Mouse (Mus musculus) forelimb bud, embryonic 11.5 days (tissue): ENCODE measurements around the gene Pde6b.

Experiments
- DNase-seq: peaks from one replicate; pipeline ENCODE4 v3.0.0-alpha.2; 2012; ENCODE audit warnings: low read depth, low spot score

The Pde6b gene

DNA sequence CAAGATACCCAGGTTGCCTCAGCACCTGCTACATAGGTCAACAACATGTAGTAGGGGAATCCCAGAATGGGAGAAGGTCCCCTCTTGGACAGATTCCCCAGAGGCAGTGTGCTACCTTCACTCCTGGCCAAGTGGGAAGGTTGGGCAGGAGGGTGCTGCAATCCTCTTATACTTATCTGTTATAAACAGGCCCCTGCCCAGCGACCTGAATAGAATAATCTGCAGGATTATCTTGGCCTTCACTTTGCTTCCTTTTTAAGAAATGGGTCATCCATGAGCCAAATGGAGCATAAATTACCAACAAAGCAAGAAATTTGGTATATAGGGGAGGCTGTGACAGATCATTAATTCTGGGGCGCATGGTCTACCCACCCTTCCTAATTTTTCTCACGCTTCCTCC lies 1.6 kb downstream of the Pde6b start:
- no peak for DNase-seq

DNA sequence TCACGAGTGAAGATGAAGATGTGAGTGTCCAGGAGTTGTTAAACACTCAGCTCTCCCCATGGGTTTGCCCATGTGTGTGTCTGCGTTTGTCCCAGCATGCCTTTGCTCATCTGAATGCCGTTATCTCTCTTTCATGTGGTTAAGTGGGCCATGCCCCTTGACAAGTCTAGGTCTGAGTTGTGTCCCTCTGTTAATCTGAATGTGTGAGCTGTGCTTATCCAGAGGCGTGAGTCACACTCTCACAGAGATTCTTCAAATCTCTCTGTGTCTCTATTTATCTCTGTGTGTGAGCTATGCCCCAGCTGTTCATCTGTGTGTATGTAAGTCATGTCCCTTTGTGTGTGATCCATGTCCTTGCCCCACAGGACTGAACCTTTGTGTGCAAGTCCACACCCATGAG lies 15.3 kb downstream of the Pde6b start:
- no peak for DNase-seq

DNA sequence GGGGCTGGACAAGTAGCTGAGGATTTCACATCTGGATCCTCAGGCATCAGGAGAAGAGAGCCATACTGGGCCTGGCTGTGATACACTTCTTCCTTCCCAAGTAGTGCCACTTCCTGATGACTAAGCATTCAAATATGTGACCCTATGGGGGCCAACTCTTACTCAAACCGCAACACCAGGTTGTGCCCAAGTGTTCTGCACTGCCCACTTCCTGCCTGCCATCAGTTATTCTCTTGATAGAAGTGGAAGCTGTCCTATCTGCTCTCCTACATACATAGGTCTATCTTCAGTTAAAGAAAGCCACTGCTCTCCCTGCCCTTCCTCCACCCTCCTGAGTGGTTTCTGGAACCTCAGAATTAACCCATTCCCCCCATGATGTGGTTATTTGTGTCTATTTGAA lies 17.3 kb downstream of the Pde6b start:
- DNase-seq, result no peak

DNA sequence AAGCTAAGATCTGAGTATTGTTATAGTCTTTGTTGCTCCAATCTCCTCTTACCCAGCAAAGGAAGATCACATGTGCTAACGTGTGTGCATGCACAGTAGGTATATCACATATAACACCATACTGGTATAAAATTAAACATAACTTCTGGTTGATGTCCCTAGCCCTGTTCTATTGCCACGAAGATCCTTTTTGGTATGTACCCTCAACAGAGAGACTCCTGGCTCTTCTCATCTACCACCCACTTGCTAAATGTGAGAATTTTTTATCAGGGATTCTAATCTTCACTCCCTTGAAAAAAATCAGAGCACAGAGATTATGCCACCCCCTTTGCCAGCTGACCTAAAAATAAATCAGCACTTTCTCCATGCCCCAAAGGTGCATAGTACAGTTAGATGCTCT lies 18.8 kb downstream of the Pde6b start:
- DNase-seq, result no peak

DNA sequence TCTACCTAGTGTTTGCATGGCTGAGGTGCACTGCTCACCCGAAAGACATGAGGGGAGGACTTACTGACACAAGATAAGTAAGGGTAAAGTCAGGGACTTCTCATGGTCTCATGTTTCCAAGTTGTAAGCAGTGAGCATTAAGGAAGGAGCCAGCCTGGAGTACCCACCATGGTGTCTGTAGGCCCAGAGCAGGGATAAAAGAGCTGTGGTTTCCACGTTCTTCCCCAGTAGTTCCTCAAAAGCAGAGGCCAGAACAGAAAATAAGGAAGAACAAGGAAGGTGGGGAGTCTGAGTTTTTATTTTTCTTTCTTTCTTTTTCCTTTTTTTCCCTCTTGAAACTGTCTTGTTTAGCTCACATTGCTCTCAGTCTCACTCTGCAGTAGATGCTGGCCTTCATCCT lies 26.5 kb downstream of the Pde6b start:
- DNase-seq, result no peak

DNA sequence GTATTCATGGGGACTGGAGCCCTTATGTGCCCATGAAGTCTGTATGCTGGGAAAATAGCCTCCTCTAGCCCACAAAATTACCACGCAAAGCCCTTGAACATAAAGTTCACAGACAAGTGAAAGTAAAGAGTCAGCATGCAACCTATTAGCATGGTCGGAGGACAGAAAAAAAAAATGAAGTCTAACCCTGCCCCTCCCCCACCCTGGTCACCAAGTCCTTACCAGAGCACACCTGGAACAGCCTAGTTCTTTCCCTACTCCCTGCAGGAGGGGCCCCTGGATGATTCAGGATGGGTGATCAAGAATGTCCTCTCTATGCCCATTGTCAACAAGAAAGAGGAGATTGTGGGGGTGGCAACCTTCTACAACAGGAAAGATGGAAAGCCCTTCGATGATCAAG lies 34.5 kb downstream of the Pde6b start:
- DNase-seq, result no peak

DNA sequence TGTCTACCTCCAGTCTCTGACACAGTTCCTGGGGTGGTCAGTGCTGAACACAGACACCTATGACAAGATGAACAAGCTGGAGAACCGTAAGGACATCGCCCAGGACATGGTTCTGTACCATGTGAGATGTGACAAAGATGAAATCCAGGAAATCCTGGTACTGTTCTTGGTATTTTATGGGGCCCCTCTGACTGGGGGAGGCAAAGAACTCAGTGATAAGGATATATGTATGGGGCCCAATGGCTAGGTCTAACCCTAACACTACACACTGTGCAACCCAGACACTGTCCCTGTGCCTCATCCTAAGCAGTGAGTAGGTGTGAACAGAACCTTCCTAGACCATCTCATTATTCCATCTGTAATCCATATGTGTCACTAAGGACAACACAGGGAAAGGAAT lies 35.2 kb downstream of the Pde6b start:
- DNase-seq, result no peak

DNA sequence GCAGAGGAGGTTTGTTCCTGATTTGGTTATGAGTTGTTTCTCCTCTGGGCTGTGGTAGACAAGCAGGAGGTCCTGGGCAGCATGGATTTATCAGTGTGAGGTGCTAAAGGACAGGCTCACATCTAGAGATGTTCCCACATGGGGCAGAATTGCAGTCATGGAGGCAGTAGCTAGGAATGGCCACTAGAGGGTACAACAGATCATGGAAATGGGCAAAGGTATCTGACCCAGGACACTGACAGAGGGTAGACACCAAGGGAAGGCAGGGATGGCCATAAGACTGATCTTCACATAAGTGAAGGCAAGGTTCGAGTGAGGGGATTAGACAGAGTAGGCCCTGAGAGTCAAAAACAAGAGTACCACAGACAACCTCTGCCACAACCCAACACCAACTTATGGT lies 39.0 kb downstream of the Pde6b start:
- DNase-seq, result peak; percentile 25

DNA sequence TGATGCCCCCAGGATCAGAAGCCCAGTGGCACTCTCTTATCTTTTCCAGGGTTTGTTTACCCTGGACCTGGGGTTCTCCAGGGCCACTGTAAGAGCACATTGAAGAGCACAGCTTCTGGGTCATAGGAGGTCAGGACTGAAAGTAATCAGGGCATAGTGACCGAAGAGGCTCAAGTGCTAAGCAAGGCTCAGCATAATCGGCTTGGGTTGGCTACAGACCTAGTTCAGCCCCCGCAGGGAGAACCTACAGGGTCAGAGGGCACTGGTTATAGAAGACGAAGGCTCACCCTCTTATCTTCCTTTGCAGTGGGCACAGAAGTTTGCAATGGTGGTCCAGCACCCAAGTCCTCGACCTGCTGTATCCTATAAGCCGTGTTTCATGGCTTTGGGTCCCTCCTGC lies 43.0 kb downstream of the Pde6b start:
- no peak for DNase-seq

DNA sequence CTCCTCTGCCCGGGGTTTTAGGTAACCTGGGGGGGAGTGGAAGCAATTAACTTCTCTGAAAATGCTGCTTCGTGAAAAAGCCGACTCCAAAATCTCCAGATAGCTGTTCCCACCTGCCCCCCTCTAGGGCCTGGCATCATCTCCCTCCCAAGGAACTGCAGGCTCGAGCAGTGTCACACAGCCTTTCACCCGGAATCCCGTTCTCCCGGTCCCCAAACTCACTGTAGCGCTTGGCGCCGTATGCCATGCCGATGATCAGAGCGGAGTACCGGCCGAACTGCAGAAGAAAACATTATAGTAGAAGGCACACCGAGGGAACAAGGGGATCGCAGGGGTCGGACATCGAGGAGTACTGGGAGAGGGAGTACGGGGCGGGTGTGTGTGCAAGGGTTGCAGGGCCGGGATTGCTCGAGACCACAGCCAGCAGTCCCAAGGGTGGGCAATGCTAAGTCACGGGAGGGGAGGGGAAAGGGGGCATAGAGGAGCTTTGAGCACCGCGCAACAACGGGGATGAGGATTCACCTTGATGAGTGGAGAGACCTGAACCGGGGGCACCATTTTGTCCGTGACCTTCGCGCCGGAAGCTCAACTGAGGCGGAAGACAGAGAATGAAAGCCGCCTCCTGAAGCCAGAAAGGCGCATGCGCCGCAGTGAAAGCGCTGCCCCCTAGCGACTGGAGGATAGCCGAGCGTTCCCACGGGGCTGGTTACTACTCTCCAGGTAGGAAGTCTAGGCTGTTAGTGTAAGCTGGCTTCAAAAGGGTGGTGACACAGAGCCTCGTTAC lies 45.8 kb downstream of the Pde6b start, which contains the start of gene Atp5k:
TSS of gene Atp5k (minus strand) at position 645 of the 784 bp plus-strand sequence.
- DNase-seq, result peak; percentile 94

DNA sequence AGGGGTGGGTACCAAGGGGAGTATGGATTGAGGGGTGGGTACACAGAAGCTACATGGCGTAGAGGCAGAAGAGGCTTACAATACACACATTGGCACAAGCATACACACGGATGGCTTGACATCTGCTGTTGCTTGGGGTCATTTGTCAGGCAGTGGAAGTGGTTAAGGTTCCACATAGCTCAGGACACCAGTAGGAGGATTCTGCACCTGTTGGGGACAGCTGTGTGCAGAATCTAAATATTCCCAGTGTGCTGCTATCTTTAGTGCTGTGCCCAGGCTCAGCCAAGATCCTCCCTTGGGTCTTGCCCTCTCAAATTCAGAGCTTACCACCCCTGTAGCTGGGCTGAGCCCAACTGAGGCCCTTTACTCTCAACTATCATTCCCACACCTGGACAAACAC lies 47.9 kb downstream of the Pde6b start:
- no peak for DNase-seq

DNA sequence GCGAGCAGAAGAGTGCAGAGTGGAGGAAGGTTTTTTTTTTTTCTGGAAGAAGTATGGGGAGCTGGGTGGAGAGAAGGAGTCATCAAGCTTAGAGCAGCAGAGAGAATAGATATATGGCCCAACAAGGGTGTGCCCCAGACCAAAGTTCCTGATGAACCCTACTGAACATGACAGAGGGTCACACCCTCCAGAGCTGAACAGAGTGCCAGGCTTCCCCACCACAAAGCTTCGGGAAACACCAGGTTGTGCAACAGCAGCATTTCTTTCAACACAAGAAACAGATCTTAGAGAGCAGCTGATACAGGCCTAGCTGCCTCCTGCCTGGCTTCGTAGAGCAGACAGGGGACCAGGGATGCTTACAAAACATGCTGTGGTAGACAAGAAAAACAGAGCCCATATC lies 58.8 kb downstream of the Pde6b start:
- DNase-seq, result no peak

DNA sequence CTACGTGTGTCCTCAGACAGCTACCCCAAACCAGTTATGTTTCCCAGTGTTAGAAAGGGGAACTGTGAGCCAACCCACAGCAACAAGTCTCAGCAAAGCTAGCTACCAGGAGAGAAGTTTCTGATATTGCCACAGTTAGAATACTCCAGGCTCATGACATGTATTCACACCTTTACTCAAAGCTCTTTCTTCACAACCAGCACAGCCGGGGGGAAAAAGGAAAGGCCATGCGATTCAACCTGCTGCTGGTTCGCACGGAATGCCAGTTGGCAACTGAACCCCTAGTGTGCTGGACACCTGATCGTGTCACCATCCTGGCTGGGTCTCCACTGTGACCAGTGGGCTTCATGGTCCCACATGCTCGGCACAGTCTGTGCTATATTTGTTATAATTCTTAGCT lies 59.7 kb downstream of the Pde6b start:
- no peak for DNase-seq

DNA sequence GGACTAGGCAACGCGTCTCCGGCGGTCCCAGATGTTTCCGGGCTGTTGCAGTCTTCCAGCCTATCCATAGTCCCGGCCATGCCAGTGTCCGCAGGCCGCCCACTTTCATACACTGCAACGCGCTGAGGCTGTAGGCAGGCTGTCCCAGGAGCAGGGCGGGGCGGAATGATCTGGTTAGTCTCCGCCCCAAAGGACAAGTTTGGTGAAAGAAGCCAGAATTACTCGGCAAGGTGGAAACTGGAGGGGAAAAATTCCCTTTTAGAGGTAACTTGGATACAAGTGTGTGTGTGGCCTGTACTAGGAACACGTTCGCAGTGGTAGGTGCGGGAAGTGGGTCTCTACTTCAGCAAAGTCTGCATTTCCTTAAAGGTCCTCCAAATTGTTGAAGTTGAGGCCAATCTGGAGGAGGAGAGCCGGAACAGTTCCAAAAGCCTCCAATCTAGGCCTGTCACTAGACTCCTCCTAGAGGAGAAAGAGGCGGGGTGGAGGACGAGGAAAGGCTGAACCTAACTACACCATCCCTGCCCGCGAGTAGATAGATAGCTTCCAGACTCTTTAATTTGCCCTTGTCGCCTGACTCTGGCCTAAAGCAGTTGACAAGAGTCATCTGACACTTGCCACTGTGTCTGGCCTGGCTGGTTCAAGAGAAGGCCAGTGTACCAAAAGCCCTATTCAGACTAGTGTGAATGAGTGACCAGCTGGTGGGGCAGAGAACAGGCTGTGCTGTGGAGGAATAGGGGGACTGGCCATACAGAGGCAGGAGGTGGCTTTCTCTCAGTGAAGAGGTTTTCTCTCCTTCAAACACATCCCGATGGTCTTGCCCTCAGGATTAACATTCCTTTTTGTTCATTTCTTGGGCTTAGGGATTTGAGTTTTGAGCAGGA lies 60.8 kb downstream of the Pde6b start, which contains the start of gene Mfsd7a:
TSS of gene Mfsd7a (minus strand) at position 107 of the 884 bp plus-strand sequence.
- peak; percentile 51 for DNase-seq

DNA sequence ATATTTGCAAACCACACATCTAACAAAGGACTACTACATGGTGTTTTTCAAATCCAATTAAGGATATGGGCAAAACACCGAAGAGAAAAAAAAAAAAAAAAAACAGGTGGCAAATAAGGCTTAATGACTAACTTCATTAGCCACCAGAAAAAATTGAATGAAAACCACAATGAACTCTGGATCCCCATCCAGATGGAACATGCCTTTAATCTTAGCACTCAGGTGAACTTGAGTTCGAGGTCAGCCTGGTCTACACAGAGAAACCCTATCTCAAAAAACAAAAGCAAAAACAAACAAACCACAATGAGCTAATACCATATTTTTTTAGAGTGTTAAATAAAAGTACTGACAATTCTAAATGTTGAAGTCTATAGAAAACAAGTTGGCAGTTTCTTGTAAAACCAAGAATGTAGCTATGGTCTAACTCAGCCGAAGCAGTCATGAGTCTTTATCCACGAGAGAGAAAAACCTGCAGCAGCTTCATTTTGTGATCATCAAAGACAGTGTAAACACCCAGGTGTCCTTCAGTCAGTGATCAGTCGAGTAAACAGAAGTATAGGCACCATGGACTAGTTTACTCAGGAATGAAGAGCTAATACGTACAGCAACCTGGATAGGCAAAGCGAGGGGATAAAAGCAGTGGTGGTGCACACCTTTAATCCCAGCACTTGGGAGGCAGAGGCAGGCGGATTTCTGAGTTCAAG lies 62.8 kb downstream of the Pde6b start:
- DNase-seq, result no peak

DNA sequence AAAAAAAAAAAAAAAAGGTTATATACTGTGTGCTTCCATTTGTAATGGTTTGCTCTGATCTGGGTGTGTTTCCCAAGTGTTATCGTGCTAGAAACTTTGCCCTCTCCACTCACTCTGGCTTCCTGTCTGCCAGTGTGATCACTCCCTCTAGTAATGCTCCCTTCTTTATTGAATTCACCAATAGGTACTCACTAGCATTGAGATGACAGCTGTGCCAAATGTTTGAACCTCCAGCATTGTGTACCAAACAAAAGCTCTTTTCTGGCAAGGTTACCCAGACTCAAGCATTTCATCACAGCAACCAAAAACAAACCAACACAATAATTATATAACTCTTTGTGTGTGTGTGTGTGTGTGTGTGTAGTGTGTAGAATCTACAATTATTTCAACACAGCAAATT lies 63.4 kb downstream of the Pde6b start:
- DNase-seq, result no peak

DNA sequence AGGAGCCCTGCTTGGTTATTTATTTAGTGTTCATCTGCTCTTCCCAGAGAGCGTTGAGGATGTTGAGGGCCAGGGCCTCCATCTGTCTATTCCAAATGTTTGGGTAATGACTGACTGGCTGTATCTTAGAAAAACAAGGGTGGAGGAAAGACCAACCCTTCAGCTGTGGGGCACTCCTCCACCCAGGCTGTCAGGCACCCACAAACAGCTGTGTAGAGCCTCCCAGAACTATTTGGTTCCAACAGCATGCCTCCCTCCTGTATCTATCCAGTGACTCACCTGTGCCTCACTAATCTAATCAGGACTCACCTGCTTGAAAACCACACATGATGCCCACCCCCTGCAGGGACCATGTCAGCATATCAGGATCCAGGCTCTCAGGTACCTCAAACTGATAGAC lies 64.2 kb downstream of the Pde6b start:
- DNase-seq, result no peak

DNA sequence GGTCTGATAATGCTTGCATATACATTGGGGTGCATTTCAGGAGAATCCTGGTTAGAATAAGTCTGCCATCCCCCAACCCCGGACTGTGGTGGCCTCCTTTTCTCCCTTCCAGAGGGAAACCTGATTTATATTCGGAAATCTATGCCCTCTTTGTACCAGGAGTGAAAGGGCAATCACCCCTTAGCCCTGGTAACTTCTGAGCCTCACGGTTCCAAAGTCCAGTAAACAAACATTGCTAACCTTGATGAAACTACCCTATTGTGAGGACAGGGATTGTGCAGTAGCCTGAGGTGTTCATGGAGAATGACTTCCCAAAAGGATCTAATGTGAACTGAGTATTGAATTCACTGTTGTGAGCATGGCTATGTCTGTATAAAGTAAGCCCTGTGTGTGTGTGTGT lies 65.9 kb downstream of the Pde6b start:
- no peak for DNase-seq

DNA sequence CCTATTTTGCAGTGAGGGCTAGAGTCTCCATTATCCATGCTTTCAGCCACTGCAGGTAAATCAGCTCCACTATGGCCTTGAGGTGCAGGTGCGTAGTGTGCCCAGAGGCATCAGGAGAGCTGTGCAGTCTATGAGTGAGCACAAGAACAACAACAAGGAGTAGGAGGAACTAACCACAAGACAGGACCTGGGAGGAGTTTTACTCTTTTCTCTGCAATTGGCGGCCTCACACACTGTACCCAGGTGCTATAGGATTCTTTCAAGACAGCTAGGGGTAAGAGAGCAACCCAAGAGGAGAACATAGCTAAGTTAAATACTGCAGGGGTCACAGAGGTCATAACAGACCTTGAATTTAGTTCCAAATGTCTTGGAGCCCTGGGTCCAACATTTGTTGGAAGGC lies 70.5 kb downstream of the Pde6b start:
- DNase-seq, result no peak

DNA sequence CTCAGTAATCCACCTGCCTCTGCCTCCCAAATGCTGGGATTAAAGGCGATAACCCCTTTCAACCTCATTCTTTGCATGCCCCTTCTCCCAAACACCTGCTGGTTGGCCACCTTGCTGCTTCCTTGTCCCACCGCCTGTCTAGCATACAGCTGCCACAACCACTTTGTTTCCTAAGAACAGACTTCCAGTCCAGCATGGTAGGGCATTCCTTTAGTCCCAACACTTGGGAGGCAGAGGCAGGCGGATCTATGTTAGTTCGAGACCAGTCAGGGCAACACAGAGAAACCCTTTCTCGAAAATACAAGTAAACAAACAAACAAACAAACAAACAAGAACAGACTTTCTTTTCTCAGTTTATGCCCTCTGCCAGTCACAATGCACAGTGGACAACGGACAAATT lies 72.3 kb downstream of the Pde6b start:
- DNase-seq, result no peak

DNA sequence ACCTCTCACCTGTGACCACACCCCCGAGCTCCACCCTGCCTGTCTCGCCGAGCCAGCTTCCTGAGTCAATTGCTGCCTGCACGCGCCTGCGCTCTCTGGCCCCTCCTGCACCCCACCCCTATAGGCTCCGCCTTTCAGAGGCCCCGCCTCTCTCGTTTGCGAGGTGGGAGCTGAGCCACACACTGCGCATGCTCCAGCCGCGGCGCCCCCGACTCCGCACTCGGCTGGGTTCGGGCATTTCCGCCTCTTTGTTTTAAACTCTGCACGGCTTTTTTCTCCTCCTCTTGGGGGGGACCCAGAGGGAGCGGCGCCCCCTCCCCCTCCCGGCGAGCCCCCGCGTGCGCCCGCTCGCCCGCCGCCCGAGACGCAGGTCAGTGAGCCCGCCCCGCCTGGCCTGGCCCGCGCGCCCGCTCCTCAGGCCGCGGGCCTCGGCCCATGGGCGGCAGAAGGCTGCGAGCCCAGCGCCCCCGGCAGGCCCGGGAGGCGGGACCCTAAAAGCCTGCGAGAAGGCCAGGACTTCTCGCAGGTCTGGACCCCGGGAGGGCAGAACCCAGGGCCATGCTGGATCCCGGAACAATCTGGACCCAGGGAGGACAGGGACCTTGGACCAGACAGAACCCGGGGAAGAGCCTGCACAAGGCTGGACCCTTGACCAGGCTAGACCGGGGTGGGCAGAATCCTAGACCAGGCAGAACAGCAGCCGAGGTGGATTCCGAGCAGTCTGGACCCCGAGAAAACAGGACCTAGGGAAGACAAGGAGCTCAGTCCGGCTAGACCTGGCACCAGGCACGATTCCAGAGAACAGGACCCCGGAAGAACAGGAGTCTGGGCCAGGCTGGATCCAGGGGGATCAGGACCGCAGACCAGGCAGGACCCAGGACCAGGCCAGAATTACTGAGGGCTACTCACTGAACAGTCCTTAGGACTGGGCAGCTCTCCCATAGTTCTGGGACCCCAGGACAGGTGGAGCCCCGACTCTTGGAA lies 73.2 kb downstream of the Pde6b start, which contains the start of gene Pcgf3:
TSS of gene Pcgf3 (plus strand) at position 151 of the 984 bp plus-strand sequence.
- DNase-seq, result peak; percentile 95
